Mouse (Mus musculus): Measurements from ENCODE around the gene C2cd2l. TPM values are rescaled to one million over a fixed set of nuclear protein-coding genes. Genes with fewer than 3 reads are reported as not detected.

The C2cd2l gene
- total RNA-seq, 2 experiments from 2014 or later = 12.0 to 12.2 TPM

DNA sequence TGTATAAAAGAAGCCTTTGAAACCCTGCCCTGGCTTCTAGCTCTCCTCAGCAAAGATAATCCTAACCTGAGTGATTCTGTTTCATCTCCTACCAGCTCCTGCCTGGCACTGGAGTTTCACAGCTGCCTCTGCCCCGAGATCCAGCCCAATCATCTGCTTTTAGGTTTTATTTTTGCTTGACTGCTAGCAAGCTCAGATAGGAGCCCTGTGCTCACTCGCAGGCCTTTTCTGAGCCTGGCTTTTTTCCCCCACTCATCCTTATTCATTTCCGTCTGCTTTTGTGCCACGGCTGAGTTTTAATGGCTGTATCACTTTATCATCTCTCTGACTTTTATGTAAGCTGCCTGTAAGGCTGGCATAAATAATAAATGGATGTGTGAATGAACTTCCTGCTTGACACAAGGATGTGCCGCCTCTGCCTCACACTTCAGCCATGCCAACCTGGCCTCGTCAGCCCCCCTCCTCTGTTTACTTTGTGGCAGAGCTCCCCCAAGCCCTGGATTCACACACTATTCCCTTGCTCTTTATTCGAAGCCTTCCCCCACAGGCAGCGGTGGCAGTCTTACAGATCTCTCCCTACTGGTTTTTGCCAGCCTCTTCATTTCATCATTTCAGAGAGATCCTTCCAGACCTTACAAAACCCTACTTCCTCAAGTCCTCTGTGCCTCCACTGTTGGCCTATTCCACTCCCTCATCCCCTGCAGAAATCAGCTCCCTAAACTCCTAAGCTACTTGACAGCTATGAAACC, 53.4 kb downstream of the C2cd2l start:
- DNase-seq = no peak

DNA sequence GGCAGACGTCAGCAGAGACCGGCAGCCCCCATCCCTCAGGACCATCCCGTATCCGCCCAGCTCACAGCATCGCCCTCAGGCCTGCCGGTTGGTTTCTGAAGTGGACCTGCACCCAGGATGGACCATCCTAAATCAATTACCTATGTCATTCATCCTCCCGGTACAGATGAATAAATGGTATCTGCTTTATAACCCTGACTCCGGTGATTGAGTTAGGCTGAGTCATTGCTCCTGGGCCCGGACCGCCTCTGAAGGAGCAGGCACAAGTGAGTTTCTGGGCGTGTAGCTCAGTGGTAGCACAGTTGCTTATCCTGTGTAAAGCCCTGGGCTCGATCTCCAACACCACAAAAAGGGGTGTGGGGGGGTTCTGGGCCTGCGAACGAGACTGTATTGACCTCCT, 58.7 kb downstream of the C2cd2l start:
- DNase-seq = no peak

Small RNA genes within 50 kb of the gene (microRNA-seq; reads per million reads assigned to microRNA genes)
- 0 reads per million in 2 experiments for gene Gm44335 (ENCODE audit: borderline replicate concordance in 2 of 2)

Other genes starting within 250 kb of the C2cd2l start
- not detected for gene Mfrp, start 218.6 kb downstream of the C2cd2l start, total RNA-seq (2021)
- 10 to 100 TPM in 1 of 2 experiments, 1 to 10 TPM in 1; 8.0 to 13.6 TPM for gene C1qtnf5, start 213.0 kb downstream of the C2cd2l start, total RNA-seq (2021)
- gene Gm49380, start 206.8 kb downstream of the C2cd2l start, total RNA-seq (2021) = 1 to 10 TPM in 1 of 2 experiments, under 1 TPM in 1; 0.82 to 2.4 TPM
- 1 to 10 TPM; 2.9 TPM for gene Rnf26, start 206.8 kb downstream of the C2cd2l start, total RNA-seq (2021)
- 10 to 100 TPM; 31.2 to 32.4 TPM for gene Mcam, start 185.8 kb downstream of the C2cd2l start, total RNA-seq (2021)
- 1 to 10 TPM; 9.2 to 9.4 TPM for gene Cbl, start 86.2 kb downstream of the C2cd2l start, total RNA-seq (2021)
- not detected for gene Ccdc153, start 79.6 kb downstream of the C2cd2l start, total RNA-seq (2021)
- under 1 TPM; 0.99 to 1.00 TPM for gene Pdzd3, start 68.8 kb downstream of the C2cd2l start, total RNA-seq (2021)
- 10 to 100 TPM; 18.6 to 21.1 TPM for gene Nlrx1, start 51.7 kb downstream of the C2cd2l start, total RNA-seq (2021)
- gene Abcg4, start 31.7 kb downstream of the C2cd2l start, total RNA-seq (2021) = under 1 TPM; 0.15 to 0.62 TPM
- gene Hinfp, start 14.6 kb downstream of the C2cd2l start, total RNA-seq (2021) = 1 to 10 TPM; 5.6 to 6.0 TPM
- gene Dpagt1, start 5.7 kb upstream of the C2cd2l start, total RNA-seq (2021) = 10 to 100 TPM; 11.0 to 11.2 TPM
- gene H2afx, start 14.4 kb upstream of the C2cd2l start, total RNA-seq (2021) = 10 to 100 TPM; 10.8 to 12.8 TPM
- gene Hmbs, start 23.9 kb upstream of the C2cd2l start, total RNA-seq (2021) = 10 to 100 TPM; 20.3 to 24.3 TPM
- 10 to 100 TPM; 13.5 to 14.5 TPM for gene Vps11, start 41.4 kb upstream of the C2cd2l start, total RNA-seq (2021)
- 10 to 100 TPM; 28.0 to 31.3 TPM for gene Hyou1, start 59.2 kb upstream of the C2cd2l start, total RNA-seq (2021)
- gene Slc37a4, start 76.6 kb upstream of the C2cd2l start, total RNA-seq (2021) = 100 to 1,000 TPM; 117 to 142 TPM
- gene Rps25, start 86.9 kb upstream of the C2cd2l start, total RNA-seq (2021) = 100 to 1,000 TPM; 631 to 665 TPM
- 10 to 100 TPM; 13.8 to 17.5 TPM for gene Trappc4, start 87.3 kb upstream of the C2cd2l start, total RNA-seq (2021)
- gene Ccdc84, start 98.3 kb upstream of the C2cd2l start, total RNA-seq (2021) = 1 to 10 TPM; 3.9 to 5.8 TPM
- not detected for gene Foxr1, start 120.9 kb upstream of the C2cd2l start, total RNA-seq (2021)
- gene Upk2, start 134.7 kb upstream of the C2cd2l start, total RNA-seq (2021) = under 1 TPM; 0.32 to 0.43 TPM
- gene Bcl9l, start 162.5 kb upstream of the C2cd2l start, total RNA-seq (2021) = 10 to 100 TPM; 33.6 to 40.7 TPM
- gene Cxcr5, start 241.6 kb upstream of the C2cd2l start, total RNA-seq (2021) = not detected

All from gastrocnemius, postnatal 25 days (tissue).